Mouse (Mus musculus) heart, postnatal 14 days (tissue): ENCODE measurements around the gene Akr1c20. TPM values are rescaled to one million over a fixed set of nuclear protein-coding genes. Genes with fewer than 3 reads are reported as not detected.

ENCODE experiments used
- DNase-seq, 2 experiments: peaks; one replicate each; pipeline ENCODE4 v3.0.0; 2021 to 2022
- intact Hi-C: fragments of 180-260 bp; cut with DNase I; formaldehyde crosslinking; loops from one replicate; pipeline ENCODE4 v1.15.1; 2025
- long read RNA-seq, 2 experiments: library from polyadenylated mRNA; stranded (forward); transcript quantifications; one replicate each; pipeline ENCODE4 v2.0.0; 2021
- total RNA-seq, 2 experiments: library from RNA; stranded (reverse); gene quantifications; 2 replicates each; pipeline ENCODE4 v1.2.3; 2021

Akr1c20 gene
- not detected for total RNA-seq
- long read RNA-seq, experiment 1 = 0 reads
- long read RNA-seq, experiment 2 = 0 reads

- intact Hi-C loops = no loop called here
- no peak for DNase-seq
These were observed at the start of gene Akr1c20 for GRCm38 (mm10) chr13:4523201-4523838. Gene Akr1c20 (minus strand): TSS chr13:4523345.

GRCm38 (mm10) chr13:4565996-4566395 lies 42.9 kb upstream of the Akr1c20 start:
- intact Hi-C loops = no loop called here
- no peak for DNase-seq

- DNase-seq = no peak
- intact Hi-C loops = no loop called here
These were observed 37.4 kb upstream of the Akr1c20 start for GRCm38 (mm10) chr13:4560500-4560899.

- intact Hi-C loops = no loop called here
- DNase-seq = no peak
These were observed 36.0 kb upstream of the Akr1c20 start for GRCm38 (mm10) chr13:4559143-4559542.

- no peak for DNase-seq
- intact Hi-C loops = no loop called here
These were observed 8.3 kb downstream of the Akr1c20 start for GRCm38 (mm10) chr13:4514811-4515210.

- no peak for DNase-seq
- intact Hi-C loops = no loop called here
These were observed 55.2 kb downstream of the Akr1c20 start for GRCm38 (mm10) chr13:4467896-4468295.

- intact Hi-C loops = no loop called here
- no peak for DNase-seq
These were observed 57.5 kb downstream of the Akr1c20 start for GRCm38 (mm10) chr13:4465641-4466040.

Other genes starting within 250 kb of the Akr1c20 start
- gene Akr1c12, start 243.9 kb downstream of the Akr1c20 start, total RNA-seq = not detected
- gene Akr1c6, start 89.0 kb downstream of the Akr1c20 start, total RNA-seq = not detected
- gene Akr1c21, start 50.7 kb upstream of the Akr1c20 start, total RNA-seq = not detected
- gene Akr1e1, start 85.8 kb upstream of the Akr1c20 start, total RNA-seq = 10 to 100 TPM; 14.2 to 15.8 TPM